Mouse (Mus musculus) heart, embryonic 16.5 days (tissue): ENCODE measurements at regions not wholly inside any gene's neighbourhood (a gene's known extent, or its start where the extent isn't known, plus 50 kb on each side); places are given as distances from the start of the nearest gene placed in this dataset.

Experiments used
- ATAC-seq: fragments of 200-750 bp; cut with Nextera tagmentation; replicated peaks from 2 replicates; pipeline ENCODE4 v1.8.0; 2017; ENCODE audit warnings: moderate number of reproducible peaks; ENCODE audit not compliant: insufficient read depth, low FRiP score; ENCODE audit errors: extremely low read depth
- H3K27ac ChIP-seq: fragments of 300-500 bp; sonication (generic); 2 replicates; pipeline ENCODE4 v1.5.1; 2014; ENCODE audit warnings: mild to moderate bottlenecking, low read length, control low read depth, moderate library complexity
- H3K27me3 ChIP-seq: fragments of 300-500 bp; sonication (generic); 2 replicates; pipeline ENCODE4 v1.6.1; 2014; ENCODE audit warnings: low read length, mixed read lengths; ENCODE audit not compliant: control insufficient read depth, insufficient read depth
- H3K36me3 ChIP-seq: fragments of 300-500 bp; sonication (generic); 2 replicates; pipeline ENCODE4 v1.6.1; 2014; ENCODE audit not compliant: control insufficient read depth, insufficient read depth
- H3K4me1 ChIP-seq: fragments of 300-500 bp; sonication (generic); 2 replicates; pipeline ENCODE4 v1.6.1; 2014; ENCODE audit warnings: low read length, mixed read lengths; ENCODE audit not compliant: control insufficient read depth, insufficient read depth
- H3K4me2 ChIP-seq: fragments of 300-500 bp; sonication (generic); 2 replicates; pipeline ENCODE4 v1.6.1; 2014; ENCODE audit warnings: low read depth, mild to moderate bottlenecking, control low read depth, low read length
- H3K4me3 ChIP-seq: fragments of 300-500 bp; sonication (generic); 2 replicates; pipeline ENCODE4 v1.5.1; 2014; ENCODE audit warnings: mild to moderate bottlenecking, control low read depth, low read length
- H3K9ac ChIP-seq: fragments of 300-500 bp; sonication (generic); 2 replicates; pipeline ENCODE4 v1.6.1; 2014; ENCODE audit warnings: low read length, control low read depth
- H3K9me3 ChIP-seq: fragments of 300-500 bp; sonication (generic); replicated peaks from 2 replicates; pipeline ENCODE4 v1.6.1; 2016; ENCODE audit warnings: low read length; ENCODE audit not compliant: control insufficient read depth
- WGBS: fragments of 180-500 bp; shearing (Covaris S2); extraction: QIAGEN DNeasy Blood & Tissue Kit; methylation state at CpG from one replicate; pipeline ENCODE4 v1.1.7; 2014; 5-methylcytosine and 5-hydroxymethylcytosine counted together

DNA sequence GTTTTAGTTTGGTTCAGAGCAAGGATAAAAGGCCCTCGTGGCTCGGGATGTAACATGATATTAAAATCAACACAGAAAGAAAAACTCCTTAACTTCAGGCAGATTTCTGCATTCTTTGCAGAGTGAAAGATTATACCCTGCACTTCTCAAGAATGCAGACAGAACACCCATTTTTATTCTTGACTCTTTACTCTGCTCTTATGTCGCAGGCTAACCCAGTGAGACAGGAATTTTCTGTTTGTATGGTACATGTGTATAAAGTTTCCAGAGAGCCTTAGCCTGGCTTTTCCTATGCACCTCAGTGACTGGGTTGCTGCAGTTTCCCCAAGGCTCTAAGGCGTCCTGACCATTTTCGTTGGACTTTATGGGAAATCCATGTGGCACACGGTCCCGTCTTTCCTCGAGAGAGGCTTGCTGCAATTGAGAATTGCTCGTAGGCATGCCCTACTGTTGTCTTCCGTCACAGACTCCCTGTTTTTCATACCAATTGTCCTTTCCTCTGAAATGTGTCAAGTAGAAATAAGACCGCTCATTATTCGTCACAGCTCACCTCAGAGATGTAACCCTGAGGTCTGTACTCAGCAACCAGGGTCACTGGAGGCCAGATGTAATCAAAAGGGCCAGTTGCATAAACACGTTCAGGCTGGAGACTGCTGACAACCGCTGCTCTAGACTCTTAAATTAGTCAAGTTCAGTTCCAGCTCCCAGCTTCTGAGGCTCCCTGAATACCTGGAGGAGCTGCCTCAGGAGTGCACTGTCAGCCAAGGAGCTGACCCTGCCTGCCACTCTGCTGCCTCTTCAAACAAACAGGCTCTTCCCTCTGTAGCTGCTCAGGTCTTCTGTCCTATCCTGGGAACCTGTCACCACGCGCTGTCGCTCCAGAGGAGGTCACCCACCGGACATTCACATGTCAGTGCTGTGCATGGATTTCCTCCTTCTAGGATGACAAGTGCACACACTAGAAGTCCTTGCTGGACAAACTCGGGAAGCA is 160.2 kb upstream of the Cops8 start:
- no peak overlapping the region for H3K27ac ChIP-seq
- H3K4me3 ChIP-seq, result no peak overlapping the region
- H3K9me3 ChIP-seq, result no peaks in the 10 kb centered on the region
- no peak for ATAC-seq
- H3K27me3 ChIP-seq, result no peaks in the 10 kb centered on the region
- WGBS, result 55% methylated on average over 19 of the region's 19 CpGs
- H3K4me2 ChIP-seq, result no peak overlapping the region
- no peaks in the 10 kb centered on the region for H3K4me1 ChIP-seq
- no peak overlapping the region for H3K9ac ChIP-seq
- no peaks in the 10 kb centered on the region for H3K36me3 ChIP-seq

DNA sequence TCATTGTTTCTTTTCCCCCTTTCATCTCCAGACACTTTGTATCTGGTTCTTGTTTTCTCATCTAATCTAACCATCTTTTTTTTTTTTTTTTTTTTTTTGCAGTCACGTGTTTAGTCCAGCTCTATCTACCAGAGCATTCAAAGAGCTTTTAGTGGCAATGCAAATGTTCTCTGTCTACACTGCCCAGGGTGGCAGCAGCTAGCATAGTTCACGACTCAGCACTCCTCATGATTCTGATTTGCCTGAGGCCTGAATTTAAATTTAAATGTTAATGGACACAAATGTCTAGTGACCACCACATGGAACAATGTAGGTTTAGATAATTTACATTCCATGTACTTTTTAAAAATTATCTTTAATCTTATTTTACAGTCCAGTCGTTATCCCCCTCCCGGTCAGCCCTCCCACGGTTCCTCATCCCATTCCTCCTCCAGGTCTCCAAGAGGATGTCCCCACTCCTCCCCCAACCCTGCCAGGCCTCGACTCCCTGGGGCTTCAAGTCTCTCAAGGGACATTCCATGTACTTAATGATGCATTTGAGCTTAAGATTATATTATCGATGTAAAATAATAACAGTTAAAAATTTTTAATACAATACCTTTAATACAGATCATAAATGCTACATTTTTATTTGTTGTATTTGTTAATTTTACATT is 153.1 kb upstream of the Cops8 start:
- H3K4me3 ChIP-seq, result no peak overlapping the region
- no peak overlapping the region for H3K9ac ChIP-seq
- H3K36me3 ChIP-seq, result no peaks in the 10 kb centered on the region
- peaks cover 2% of the 10 kb centered on the region; the same call in 1 of the 2 replicates for H3K4me1 ChIP-seq
- no peak overlapping the region for H3K4me2 ChIP-seq
- H3K9me3 ChIP-seq, result no peaks in the 10 kb centered on the region
- H3K27me3 ChIP-seq, result no peaks in the 10 kb centered on the region
- 54% methylated on average over 7 of the region's 7 CpGs for WGBS
- H3K27ac ChIP-seq, result no peak overlapping the region
- ATAC-seq, result no peak

DNA sequence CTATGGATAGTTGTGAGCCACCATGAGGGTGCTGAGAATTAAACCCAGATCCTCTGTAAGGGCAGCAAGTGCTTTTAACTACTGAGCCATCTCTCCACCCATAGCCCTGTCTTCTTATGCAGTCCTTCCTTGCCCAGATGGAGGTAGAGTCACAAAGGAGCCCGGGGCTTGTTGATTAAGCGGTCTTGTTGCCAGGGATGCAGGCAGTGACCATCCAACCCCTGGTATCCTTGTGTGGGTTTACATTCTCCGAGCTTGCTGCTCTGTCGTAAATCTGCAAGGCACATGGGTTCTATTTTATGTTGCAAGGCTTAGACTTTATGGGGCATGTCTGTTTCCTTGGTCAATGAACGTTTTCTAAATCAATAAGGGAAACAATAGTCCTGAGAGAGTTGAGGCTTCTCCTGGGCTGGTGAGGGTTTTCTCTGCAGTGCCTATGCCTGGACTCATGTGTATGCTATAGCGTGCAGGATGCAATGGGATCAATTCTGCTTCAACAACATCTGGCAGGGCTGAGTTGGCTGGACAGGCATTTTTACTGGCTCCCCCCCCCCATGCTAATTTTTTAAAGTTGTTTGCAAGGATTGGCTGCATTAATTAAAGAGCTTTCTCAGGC is 150.7 kb upstream of the Cops8 start:
- Histone ChIP-seq H3K9me3 (no peaks in the 10 kb centered on the region), H3K27ac (no peak overlapping the region), H3K4me1 (peaks cover 2% of the 10 kb centered on the region), H3K36me3 (no peaks in the 10 kb centered on the region), H3K4me3 (no peak overlapping the region), H3K27me3 (no peaks in the 10 kb centered on the region), H3K4me2 (no peak overlapping the region), H3K9ac (no peak overlapping the region)
- no peak for ATAC-seq
- 83% methylated on average over 6 of the region's 6 CpGs for WGBS

DNA sequence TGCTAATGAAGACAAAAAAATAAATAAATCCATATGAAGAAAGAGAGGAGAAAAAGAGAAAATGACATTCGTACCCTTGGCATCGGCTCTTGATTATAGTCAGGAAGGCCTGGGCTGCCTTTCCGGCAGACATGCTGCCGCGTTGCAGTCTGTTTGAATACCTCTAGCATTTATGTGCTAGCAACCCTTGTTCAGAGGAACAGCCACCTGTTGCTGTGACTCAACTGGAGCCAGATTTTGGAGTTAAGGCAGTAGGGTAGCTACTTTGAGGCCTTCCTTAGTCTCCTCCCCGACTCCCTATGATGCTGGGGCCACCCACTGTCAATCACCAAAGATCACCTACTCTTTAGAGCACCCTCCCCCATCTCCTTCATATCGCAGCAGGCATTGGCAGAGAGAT is 148.5 kb upstream of the Cops8 start:
- H3K9ac ChIP-seq, result no peak overlapping the region
- no peak overlapping the region for H3K4me2 ChIP-seq
- H3K4me3 ChIP-seq, result no peak overlapping the region
- H3K4me1 ChIP-seq, result peaks cover 2% of the 10 kb centered on the region
- ATAC-seq, result no peak
- H3K36me3 ChIP-seq, result no peaks in the 10 kb centered on the region
- no peaks in the 10 kb centered on the region for H3K27me3 ChIP-seq
- WGBS, result 58% methylated on average over 7 of the region's 7 CpGs
- H3K27ac ChIP-seq, result no peak overlapping the region
- H3K9me3 ChIP-seq, result no peaks in the 10 kb centered on the region

DNA sequence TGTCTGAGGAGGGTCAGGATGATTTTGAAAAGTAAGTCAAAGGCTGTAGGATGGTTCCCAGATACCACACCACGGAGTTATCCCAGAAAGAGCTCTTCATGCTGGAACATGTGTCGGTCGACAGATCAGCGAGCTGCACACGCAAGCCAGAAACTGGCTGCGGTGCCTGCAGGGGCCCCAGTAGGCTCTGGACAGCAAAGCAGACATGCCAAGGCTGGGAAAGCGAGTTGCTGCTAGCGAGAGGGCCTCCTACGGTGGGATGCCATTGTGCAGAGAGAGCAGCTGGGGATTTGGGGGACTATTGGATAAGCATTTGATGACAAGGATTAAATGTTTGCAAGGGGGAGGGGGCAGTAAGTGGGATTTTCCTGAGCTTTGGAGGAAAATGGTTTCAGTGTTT is 145.4 kb upstream of the Cops8 start:
- peak overlapping the region; percentile 12; the same call in 1 of the 2 replicates for H3K4me2 ChIP-seq
- no peaks in the 10 kb centered on the region for H3K36me3 ChIP-seq
- H3K4me3 ChIP-seq, result no peak overlapping the region
- H3K27me3 ChIP-seq, result no peaks in the 10 kb centered on the region
- 0 out of 2 replicates have a peak, but pooled peaks cover 2% of the 10 kb centered on the region for H3K9me3 ChIP-seq
- no peak for ATAC-seq
- no peak overlapping the region for H3K27ac ChIP-seq
- peaks cover 2% of the 10 kb centered on the region for H3K4me1 ChIP-seq
- H3K9ac ChIP-seq, result peak overlapping the region; percentile 15; the same call in 1 of the 2 replicates
- WGBS, result 19% methylated on average over 9 of the region's 9 CpGs

DNA sequence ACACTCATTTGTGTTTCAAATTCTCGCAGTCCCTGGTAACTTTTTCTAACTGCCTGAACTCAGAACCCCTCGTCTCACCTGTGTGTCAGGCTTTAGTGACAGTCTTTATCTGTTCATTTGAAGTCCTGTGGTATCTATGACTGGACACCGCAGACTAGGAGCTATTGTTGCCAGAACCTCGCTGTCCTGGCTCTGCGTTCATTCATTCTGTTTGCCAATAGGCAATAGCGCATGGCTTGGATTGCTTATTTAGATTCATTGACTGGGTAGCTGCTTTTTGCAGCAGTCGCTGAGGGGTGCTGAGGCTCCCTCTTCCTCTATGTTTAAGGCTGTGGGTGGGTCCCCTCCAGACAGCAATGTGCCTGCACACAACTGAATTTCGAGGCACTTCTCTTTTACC is 144.6 kb upstream of the Cops8 start:
- Histone ChIP-seq H3K4me1 (peaks cover 2% of the 10 kb centered on the region), H3K27me3 (no peaks in the 10 kb centered on the region), H3K36me3 (no peaks in the 10 kb centered on the region), H3K27ac (no peak overlapping the region), H3K4me2 (no peak overlapping the region), H3K4me3 (no peak overlapping the region), H3K9ac (no peak overlapping the region), H3K9me3 (0 out of 2 replicates have a peak, but pooled peaks cover 3% of the 10 kb centered on the region)
- no peak for ATAC-seq
- 77% methylated on average over 8 of the region's 8 CpGs for WGBS

DNA sequence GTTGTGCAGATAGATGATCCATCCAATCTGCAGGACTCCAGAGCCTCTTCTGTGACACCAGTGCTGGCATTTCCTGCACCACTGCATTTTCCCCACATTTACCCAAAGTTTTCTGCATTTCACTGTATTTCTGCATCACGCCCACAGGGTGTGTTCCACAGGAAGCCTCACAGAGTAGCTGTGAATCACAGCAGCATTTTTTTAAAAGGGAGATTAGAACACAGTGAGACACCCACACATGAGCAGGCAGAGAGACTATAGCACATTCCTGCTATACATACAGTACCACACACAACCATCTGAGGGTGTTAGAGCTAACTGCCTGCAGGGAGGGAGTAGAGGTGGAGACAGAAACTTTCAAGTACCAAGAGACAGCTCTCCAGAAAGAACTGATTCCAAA is 141.1 kb upstream of the Cops8 start:
- H3K9ac ChIP-seq, result no peak overlapping the region
- 81% methylated on average over 1 of the region's 1 CpGs for WGBS
- H3K9me3 ChIP-seq, result 0 out of 2 replicates have a peak, but pooled peaks cover 3% of the 10 kb centered on the region
- H3K4me3 ChIP-seq, result no peak overlapping the region
- H3K27ac ChIP-seq, result no peak overlapping the region
- no peaks in the 10 kb centered on the region for H3K27me3 ChIP-seq
- no peaks in the 10 kb centered on the region; the same call in 1 of the 2 replicates for H3K4me1 ChIP-seq
- no peak for ATAC-seq
- H3K36me3 ChIP-seq, result no peaks in the 10 kb centered on the region
- no peak overlapping the region for H3K4me2 ChIP-seq

DNA sequence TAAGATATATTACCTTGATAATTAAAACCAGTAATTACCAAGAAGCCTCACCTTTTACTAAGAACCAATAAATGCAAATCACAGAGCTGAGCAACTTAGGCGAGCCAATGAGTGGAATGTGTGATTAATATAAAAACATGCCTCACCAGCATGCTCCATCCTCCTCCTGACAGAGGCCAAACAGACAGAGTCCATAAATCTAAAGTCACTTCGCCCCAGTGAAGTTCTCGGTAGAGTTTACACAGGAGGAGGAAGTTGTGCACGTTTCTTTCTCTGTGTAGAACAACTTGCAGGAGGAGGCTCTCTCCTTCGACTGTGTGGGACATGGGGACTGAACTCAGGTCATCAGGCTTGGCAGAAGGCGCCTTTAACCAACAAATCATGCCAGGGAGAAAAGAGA is 139.5 kb upstream of the Cops8 start:
- H3K9me3 ChIP-seq, result 0 out of 2 replicates have a peak, but pooled peaks cover 3% of the 10 kb centered on the region
- no peak overlapping the region for H3K9ac ChIP-seq
- H3K27me3 ChIP-seq, result no peaks in the 10 kb centered on the region
- no peak overlapping the region for H3K4me2 ChIP-seq
- H3K4me1 ChIP-seq, result no peaks in the 10 kb centered on the region
- no peaks in the 10 kb centered on the region for H3K36me3 ChIP-seq
- no peak overlapping the region for H3K27ac ChIP-seq
- no peak for ATAC-seq
- no peak overlapping the region for H3K4me3 ChIP-seq
- WGBS, result 65% methylated on average over 6 of the region's 6 CpGs

DNA sequence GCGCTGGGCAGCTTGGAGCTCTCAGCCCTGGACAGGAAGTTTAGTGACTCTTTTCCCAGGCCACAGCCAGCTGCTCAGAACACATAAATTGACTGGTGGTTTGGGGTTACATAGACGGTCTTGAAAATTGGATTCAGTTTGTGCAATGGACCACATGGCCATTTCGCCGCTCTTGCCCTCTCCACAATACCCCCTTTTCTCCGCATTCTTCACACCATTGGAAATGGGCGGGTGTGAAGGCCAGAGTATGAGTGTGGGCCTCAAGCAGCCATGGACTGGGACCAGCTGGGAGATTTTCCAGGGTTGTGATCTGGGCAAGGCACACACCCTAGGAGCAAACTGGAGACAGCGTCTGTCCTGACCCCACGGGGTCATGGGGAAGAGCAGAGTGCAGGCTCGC is 135.1 kb upstream of the Cops8 start:
- ATAC-seq, result no peak
- Histone ChIP-seq H3K36me3 (no peaks in the 10 kb centered on the region), H3K4me3 (no peak overlapping the region), H3K4me2 (no peak overlapping the region), H3K9ac (no peak overlapping the region), H3K27me3 (no peaks in the 10 kb centered on the region), H3K9me3 (no peaks in the 10 kb centered on the region), H3K4me1 (no peaks in the 10 kb centered on the region), H3K27ac (no peak overlapping the region)
- WGBS, result 84% methylated on average over 9 of the region's 9 CpGs
